Mouse (Mus musculus) mesoderm, embryonic 11.5 days (tissue): ENCODE data around the gene Crtc3.

Experiments used
- DNase-seq: peaks from one replicate; pipeline ENCODE4 v3.0.0-alpha.2; 2012; ENCODE audit warnings: low read depth, low spot score

Gene Crtc3

GRCm38 (mm10) chr7:80557161-80557560 lies 131.5 kb downstream of the Crtc3 start:
- DNase-seq, result no peak

DNA sequence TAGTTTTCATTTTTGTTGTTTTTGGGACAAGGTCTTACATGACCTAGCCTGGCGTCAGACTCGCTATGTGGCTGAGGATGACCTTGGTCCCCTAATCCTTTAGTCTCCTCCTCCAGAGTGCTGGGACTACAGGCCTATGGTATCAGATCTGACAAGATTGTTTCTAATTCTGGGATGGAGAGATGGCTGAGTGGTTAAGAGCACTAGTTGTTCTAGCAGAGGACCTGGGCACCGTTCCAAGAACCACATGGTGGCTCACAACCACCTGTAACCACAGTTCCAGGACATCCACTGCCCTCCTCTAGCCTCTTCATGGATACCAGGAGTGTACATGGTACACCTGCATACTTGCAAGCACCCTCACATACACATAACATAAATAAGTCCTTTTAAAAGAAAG lies 132.5 kb downstream of the Crtc3 start:
- no peak for DNase-seq

- no peak for DNase-seq
Observed at GRCm38 (mm10) chr7:80555146-80555545, 133.5 kb downstream of the Crtc3 start.

GRCm38 (mm10) chr7:80554180-80555021 lies 134.3 kb downstream of the Crtc3 start:
- no peak for DNase-seq

DNA sequence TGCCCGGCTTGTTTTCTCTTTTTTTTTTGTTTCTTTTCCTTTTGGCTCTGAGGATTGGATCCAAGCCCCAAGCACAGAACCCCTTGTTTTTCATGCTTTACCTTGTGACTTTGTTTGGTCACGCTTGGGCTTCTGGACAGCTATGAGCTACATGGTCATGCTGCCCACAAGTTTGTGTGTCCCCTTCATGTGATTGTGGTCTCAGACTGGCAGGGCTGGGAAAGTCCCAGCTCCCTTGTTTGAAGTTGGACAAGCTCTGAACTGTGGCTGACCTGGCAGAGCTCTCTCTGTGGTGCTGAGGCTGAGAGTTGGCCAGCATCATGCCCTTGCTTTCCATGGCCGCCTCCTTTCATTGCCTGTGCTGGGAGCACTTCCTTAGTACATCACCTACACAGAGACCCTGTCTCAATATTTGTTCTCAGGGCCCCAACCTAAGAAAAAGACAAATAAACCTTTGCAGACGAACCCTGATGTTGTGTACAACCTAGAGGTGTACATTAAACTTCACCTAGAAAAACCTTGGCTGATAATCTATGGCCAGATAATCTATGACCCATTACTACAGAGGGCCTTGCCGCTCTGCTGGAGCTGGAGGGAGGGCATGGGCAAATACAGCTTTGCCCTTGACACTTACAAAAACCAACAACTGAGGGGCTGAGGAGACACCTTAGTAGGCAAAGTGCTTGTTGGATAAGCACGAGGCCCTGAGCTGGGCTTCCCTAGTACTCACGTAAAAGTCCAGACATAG lies 140.0 kb downstream of the Crtc3 start:
- DNase-seq, result no peak

- DNase-seq, result no peak
Observed at GRCm38 (mm10) chr7:80542139-80542831, 146.4 kb downstream of the Crtc3 start.

GRCm38 (mm10) chr7:80539581-80539980 lies 149.1 kb downstream of the Crtc3 start:
- no peak for DNase-seq
